Mouse (Mus musculus): ENCODE measurements at regions not wholly inside any gene's neighbourhood (a gene's known extent, or its start where the extent isn't known, plus 50 kb on each side); places are given as distances from the start of the nearest gene placed in this dataset.

- TF ChIP-seq CTCF (IDR thresholded peaks at IDR 0.05; ENCODE audit: low read depth): no peak
- no peak for TF ChIP-seq EP300 (IDR thresholded peaks at IDR 0.05; ENCODE audit: low read depth)
Measured at GRCm38 (mm10) chr7:124557213-124557612, 574.5 kb downstream of the Hs3st4 start.

Data from liver, postnatal 0 days (tissue).